Mouse (Mus musculus) liver, embryonic 11.5 days (tissue): Measurements from ENCODE around the gene Micu1. TPM values are rescaled to one million over a fixed set of nuclear protein-coding genes. Genes with fewer than 3 reads are reported as not detected.
A peak's percentile ranks its signal among the peaks of the same experiment; 100 is the strongest.

Experiments used
- ATAC-seq: fragments of 200-750 bp; cut with Nextera tagmentation; replicated peaks from 2 replicates; pipeline ENCODE4 v1.8.0; 2017; ENCODE audit warnings: moderate number of reproducible peaks, mild to moderate bottlenecking, moderate TSS enrichment, moderate library complexity; ENCODE audit not compliant: low FRiP score
- DNase-seq: peaks from one replicate; pipeline ENCODE4 v3.0.0-alpha.2; 2017; ENCODE audit warnings: low spot score
- H3K27ac ChIP-seq: fragments of 300-500 bp; sonication (generic); 2 replicates; pipeline ENCODE4 v1.5.1; 2014; ENCODE audit warnings: mild to moderate bottlenecking, low read depth, low read length, control low read depth
- H3K27me3 ChIP-seq: fragments of 300-500 bp; sonication (generic); replicated peaks from 2 replicates; pipeline ENCODE4 v1.6.1; 2014; ENCODE audit warnings: low read length, mixed read lengths; ENCODE audit not compliant: control insufficient read depth, insufficient read depth
- H3K36me3 ChIP-seq: fragments of 300-500 bp; sonication (generic); 2 replicates; pipeline ENCODE4 v1.6.1; 2014; ENCODE audit warnings: mild to moderate bottlenecking, low read length, moderate library complexity, mixed read lengths; ENCODE audit not compliant: control insufficient read depth, insufficient read depth
- H3K4me1 ChIP-seq: fragments of 300-500 bp; sonication (generic); replicated peaks from 2 replicates; pipeline ENCODE4 v1.6.1; 2014; ENCODE audit warnings: low read length, mixed read lengths; ENCODE audit not compliant: control insufficient read depth, insufficient read depth
- H3K4me2 ChIP-seq: fragments of 300-500 bp; sonication (generic); 2 replicates; pipeline ENCODE4 v1.6.1; 2014; ENCODE audit warnings: mild to moderate bottlenecking, control low read depth, moderate library complexity
- H3K4me3 ChIP-seq: fragments of 300-500 bp; sonication (generic); 2 replicates; pipeline ENCODE4 v1.5.1; 2014; ENCODE audit warnings: low read depth, low read length, control low read depth
- H3K9ac ChIP-seq: fragments of 300-500 bp; sonication (generic); 2 replicates; pipeline ENCODE4 v1.6.1; 2014; ENCODE audit warnings: low read depth, low read length, control low read depth
- H3K9me3 ChIP-seq: fragments of 300-500 bp; sonication (generic); 2 replicates; pipeline ENCODE4 v1.6.1; 2016; ENCODE audit warnings: low read length, inconsistent platforms, mixed read lengths; ENCODE audit not compliant: control insufficient read depth
- WGBS: fragments of 180-500 bp; shearing (Covaris S2); extraction: QIAGEN DNeasy Blood & Tissue Kit; methylation state at CpG from one replicate; pipeline ENCODE4 v1.1.7; 2014; 5-methylcytosine and 5-hydroxymethylcytosine counted together
- polyA plus RNA-seq: library from polyadenylated mRNA; unstranded; fragments of >200 nt; fragmentation: Nextera tagmentation; extraction: Ambion mirVana; gene quantifications from 2 replicates; pipeline ENCODE4 v1.2.1, GENCODE M21; 2014

Micu1 gene
- polyA plus RNA-seq = 40.8 and 46.4 TPM in 2 replicates

DNA sequence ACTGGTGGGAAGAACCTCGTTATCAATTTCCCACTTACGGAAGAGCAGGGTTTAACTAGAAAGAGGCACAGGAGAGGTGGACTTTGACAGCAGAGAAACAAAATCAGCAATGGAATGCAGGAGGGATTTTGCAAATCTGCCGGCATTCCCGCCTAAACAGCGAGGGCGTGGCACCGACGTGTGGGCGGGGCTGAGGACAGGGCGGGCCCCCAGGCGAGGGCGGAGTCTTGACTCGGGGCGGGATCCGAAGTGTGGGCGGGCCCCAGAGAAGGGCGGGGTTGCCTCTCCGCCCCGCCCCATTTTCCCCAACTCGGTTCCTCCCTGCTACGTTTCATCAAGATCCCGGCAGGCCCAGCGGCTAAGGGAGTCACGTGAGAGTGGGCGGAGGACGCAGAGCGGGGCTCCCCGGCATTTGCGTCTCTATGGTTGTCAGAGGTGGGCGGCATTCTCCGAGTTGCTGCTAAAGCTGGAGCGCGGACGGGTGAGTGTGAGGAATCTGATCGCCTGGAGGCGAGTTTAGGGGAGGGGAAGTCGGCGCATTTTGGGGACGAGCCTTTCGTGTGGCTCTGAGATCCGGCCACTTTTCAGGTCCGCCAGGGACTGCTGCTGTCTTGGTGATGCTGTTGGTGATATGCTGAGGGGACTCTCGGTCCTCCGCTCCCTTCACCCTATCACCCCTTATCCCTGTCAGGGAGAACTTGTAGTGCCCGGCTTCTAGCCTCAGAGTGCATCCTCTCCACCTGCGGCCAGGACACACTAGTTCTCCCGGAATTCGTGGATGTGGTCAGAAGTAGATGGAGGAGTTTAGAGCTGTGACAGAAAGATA is at the start of gene Micu1:
Gene Micu1 (plus strand): TSS at position 271 of the 826 bp plus-strand sequence.
- H3K27ac ChIP-seq = peak within 1 kb of the TSS; percentile 65; the same call in 1 of the 2 replicates
- ATAC-seq (peak; percentile 98), DNase-seq (peak; percentile 97)
- H3K4me3 ChIP-seq = peak within 1 kb of the TSS; percentile 63
- WGBS = 1% methylated on average over 48 of the region's 48 CpGs
- H3K36me3 ChIP-seq = no peaks in the 10 kb centered on the region
- H3K27me3 ChIP-seq = no peaks in the 10 kb centered on the region
- no peaks in the 10 kb centered on the region for H3K9me3 ChIP-seq
- peak within 1 kb of the TSS; percentile 83 for H3K4me2 ChIP-seq
- peaks cover 6% of the 10 kb centered on the region for H3K4me1 ChIP-seq
- peak within 1 kb of the TSS; percentile 64 for H3K9ac ChIP-seq

DNA sequence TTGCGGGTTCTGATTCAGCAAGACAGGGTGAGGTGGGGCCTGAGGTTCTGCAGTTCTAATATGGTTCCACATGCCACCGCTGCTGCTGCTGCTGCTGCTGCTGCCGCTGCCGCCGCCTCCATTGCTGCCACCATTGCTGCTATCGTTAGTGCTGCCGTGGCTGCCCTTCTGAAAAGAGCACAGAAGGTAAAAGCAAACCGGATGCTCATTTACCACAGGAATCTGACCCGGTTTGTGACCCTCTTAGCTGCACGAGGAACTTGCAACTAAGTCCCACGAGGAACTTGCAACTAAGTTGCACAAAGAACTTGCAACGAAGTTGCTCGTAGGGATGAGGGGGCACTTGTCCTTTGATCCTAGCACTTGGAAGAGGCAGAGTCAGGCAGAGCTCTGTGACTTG is 45.5 kb upstream of the Micu1 start:
- Histone ChIP-seq H3K27ac (no peak overlapping the region), H3K4me1 (no peaks in the 10 kb centered on the region), H3K27me3 (no peaks in the 10 kb centered on the region), H3K9ac (no peak overlapping the region), H3K36me3 (no peaks in the 10 kb centered on the region), H3K4me3 (no peak overlapping the region), H3K9me3 (0 out of 2 replicates have a peak, but pooled peaks cover 5% of the 10 kb centered on the region), H3K4me2 (no peak overlapping the region)
- DNase-seq (no peak), ATAC-seq (no peak)
- 65% methylated on average over 13 of the region's 13 CpGs for WGBS

- no peak for ATAC-seq
- no peaks in the 10 kb centered on the region for H3K36me3 ChIP-seq
- no peaks in the 10 kb centered on the region for H3K27me3 ChIP-seq
- H3K4me3 ChIP-seq = no peak overlapping the region
- no peak overlapping the region for H3K9ac ChIP-seq
- 71% methylated on average over 2 of the region's 2 CpGs for WGBS
- H3K4me1 ChIP-seq = peaks cover 5% of the 10 kb centered on the region; the same call in 1 of the 2 replicates
- no peak overlapping the region for H3K4me2 ChIP-seq
- 0 out of 2 replicates have a peak, but pooled peaks cover 5% of the 10 kb centered on the region for H3K9me3 ChIP-seq
- DNase-seq = no peak
- H3K27ac ChIP-seq = no peak overlapping the region
Observed at GRCm38 (mm10) chr10:59664765-59665164, 37.5 kb upstream of the Micu1 start.

DNA sequence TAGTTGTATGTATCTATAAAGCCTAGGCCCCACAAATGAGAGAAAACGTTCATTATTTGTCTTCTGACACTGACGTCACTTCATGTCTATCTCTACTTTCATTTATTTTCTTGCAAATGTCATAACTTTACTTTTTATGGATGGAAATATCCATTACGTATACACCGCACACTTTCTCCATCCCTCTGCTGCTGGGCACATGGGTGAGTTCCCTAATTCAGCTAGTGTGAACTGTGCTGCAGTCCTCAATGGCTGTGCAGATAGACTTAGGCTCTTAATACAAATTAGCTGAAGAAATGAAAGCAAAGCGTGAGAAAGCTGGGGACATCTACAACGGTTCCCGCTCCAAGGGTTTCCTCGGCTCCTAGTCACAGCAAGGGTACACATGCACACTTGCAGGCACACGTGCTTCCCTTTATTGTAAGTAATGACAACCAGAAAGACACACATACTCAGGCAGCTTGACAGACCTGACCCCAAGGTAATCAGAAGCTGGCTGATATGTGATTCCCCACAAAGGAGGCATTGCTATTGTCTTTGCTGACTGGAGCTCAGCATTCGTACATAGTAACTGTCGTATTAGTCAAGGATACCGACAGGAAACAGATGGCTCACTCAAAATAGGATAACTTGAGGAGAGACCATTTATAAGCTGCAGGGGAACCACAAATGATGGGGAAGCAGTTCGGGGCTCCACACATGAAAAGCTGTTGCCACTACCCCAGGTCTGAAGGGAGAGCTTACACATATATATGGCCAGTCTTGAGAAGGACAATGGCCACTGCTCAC is 36.6 kb upstream of the Micu1 start:
- Histone ChIP-seq H3K9ac (no peak overlapping the region), H3K36me3 (no peaks in the 10 kb centered on the region), H3K4me1 (peaks cover 5% of the 10 kb centered on the region; the same call in 1 of the 2 replicates), H3K27ac (no peak overlapping the region), H3K4me2 (no peak overlapping the region; the same call in 1 of the 2 replicates), H3K9me3 (0 out of 2 replicates have a peak, but pooled peaks cover 1% of the 10 kb centered on the region), H3K27me3 (no peaks in the 10 kb centered on the region), H3K4me3 (no peak overlapping the region)
- DNase-seq = no peak
- peak; percentile 45 for ATAC-seq
- 58% methylated on average over 13 of the region's 13 CpGs for WGBS

DNA sequence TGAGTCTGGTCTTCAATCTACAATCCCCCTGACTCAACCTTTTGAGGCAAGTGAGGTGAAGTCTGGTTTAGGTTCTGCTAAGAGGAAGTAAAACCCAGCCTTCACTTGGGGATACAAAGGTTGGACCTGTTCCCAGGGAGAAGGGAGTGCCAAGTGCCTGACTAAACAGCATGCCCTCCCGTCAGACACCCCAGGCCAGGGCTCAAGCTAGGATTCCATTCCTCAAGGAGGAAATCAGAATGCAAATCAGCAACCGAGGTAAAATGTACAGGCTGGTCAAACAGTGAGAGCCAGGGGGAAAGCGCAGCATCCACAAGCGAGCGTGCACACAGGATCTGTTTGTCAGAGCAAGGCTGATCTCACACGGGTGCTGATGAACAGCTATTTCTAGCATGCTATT is 34.9 kb upstream of the Micu1 start:
- H3K4me1 ChIP-seq = peaks cover 5% of the 10 kb centered on the region; the same call in 1 of the 2 replicates
- H3K36me3 ChIP-seq = no peaks in the 10 kb centered on the region
- ATAC-seq (no peak), DNase-seq (no peak)
- no peak overlapping the region for H3K4me3 ChIP-seq
- H3K4me2 ChIP-seq = no peak overlapping the region
- H3K27ac ChIP-seq = no peak overlapping the region
- no peaks in the 10 kb centered on the region for H3K27me3 ChIP-seq
- H3K9ac ChIP-seq = no peak overlapping the region
- H3K9me3 ChIP-seq = no peaks in the 10 kb centered on the region
- 71% methylated on average over 6 of the region's 6 CpGs for WGBS

- ATAC-seq (no peak), DNase-seq (no peak)
- peaks cover 5% of the 10 kb centered on the region; the same call in 1 of the 2 replicates for H3K4me1 ChIP-seq
- no peak overlapping the region for H3K4me2 ChIP-seq
- no peaks in the 10 kb centered on the region for H3K9me3 ChIP-seq
- no peak overlapping the region for H3K27ac ChIP-seq
- WGBS = 56% methylated on average over 7 of the region's 7 CpGs
- H3K36me3 ChIP-seq = no peaks in the 10 kb centered on the region
- H3K27me3 ChIP-seq = no peaks in the 10 kb centered on the region
- no peak overlapping the region for H3K4me3 ChIP-seq
- H3K9ac ChIP-seq = no peak overlapping the region
Observed at GRCm38 (mm10) chr10:59668491-59668890, 33.8 kb upstream of the Micu1 start.

DNA sequence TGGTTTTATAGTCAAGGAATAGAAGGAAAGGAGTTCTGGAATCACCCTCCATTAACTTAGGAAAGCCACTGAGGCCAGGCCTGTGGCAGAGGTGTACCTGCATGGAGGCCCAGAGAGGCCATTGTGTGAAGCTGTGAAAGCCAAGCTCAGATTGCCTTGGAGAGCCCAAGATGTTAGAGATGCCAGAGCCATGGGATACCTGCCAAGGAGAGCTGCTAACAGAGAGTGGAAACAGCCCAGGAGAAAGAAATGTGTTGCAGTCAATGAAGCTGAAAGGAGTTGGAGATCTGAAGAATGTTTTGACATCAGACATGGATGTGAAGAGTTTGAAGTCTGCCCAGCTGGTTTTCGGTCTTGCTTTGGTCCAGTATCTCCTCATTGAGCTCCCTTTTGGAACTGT is 24.4 kb upstream of the Micu1 start:
- DNase-seq (no peak), ATAC-seq (no peak)
- H3K9ac ChIP-seq = no peak overlapping the region
- 86% methylated on average over 1 of the region's 1 CpGs for WGBS
- peaks cover 3% of the 10 kb centered on the region; the same call in 1 of the 2 replicates for H3K9me3 ChIP-seq
- no peaks in the 10 kb centered on the region for H3K36me3 ChIP-seq
- H3K4me1 ChIP-seq = no peaks in the 10 kb centered on the region
- no peak overlapping the region for H3K4me2 ChIP-seq
- no peak overlapping the region for H3K27ac ChIP-seq
- H3K4me3 ChIP-seq = no peak overlapping the region
- no peaks in the 10 kb centered on the region for H3K27me3 ChIP-seq

- no peak for DNase-seq
- no peak overlapping the region for H3K9ac ChIP-seq
- H3K27me3 ChIP-seq = no peaks in the 10 kb centered on the region
- H3K36me3 ChIP-seq = no peaks in the 10 kb centered on the region
- no peak overlapping the region for H3K27ac ChIP-seq
- H3K9me3 ChIP-seq = peaks cover 3% of the 10 kb centered on the region; the same call in 1 of the 2 replicates
- ATAC-seq = no peak
- WGBS = 89% methylated on average over 2 of the region's 2 CpGs
- H3K4me2 ChIP-seq = no peak overlapping the region
- no peak overlapping the region for H3K4me3 ChIP-seq
- no peaks in the 10 kb centered on the region for H3K4me1 ChIP-seq
Observed at GRCm38 (mm10) chr10:59679189-59679588, 23.1 kb upstream of the Micu1 start.
